Comparison of ENCODE assay signal across 7 mouse cellular contexts in genomic region chr4:129541868-129542591, GRCm38 (mm10). TPM values are rescaled to one million over a fixed set of nuclear protein-coding genes. Genes with fewer than 3 reads are reported as not detected.
DNase-seq lines count a peak whose midpoint lies in the region; ATAC-seq and TF ChIP-seq lines count a peak whose summit lies in the region.

No protein-coding gene starts in this region.

- no peak for ATAC-seq in heart, embryonic 14.5 days (ENCODE audit: insufficient number of reproducible peaks, insufficient read depth, low FRiP score, low read depth)
- no peak; the same call in 1 of the 2 replicates for ATAC-seq in limb, embryonic 11.5 days (ENCODE audit: insufficient number of reproducible peaks, low FRiP score, low TSS enrichment, low read depth)
- no peak; the same call in 1 of the 2 replicates for ATAC-seq in midbrain, embryonic 16.5 days

- H3K9ac ChIP-seq in heart, embryonic 14.5 days (ENCODE audit: low read length), result peak overlapping the region; percentile 94
- H3K9ac ChIP-seq in limb, embryonic 11.5 days (ENCODE audit: low read length), result peak overlapping the region; percentile 78
- peak overlapping the region; percentile 79 for H3K9ac ChIP-seq in midbrain, embryonic 16.5 days (ENCODE audit: low read depth, low read length)

- peaks cover 9 to 16% of the 10 kb centered on the region in 2 experiments for H3K4me1 ChIP-seq in heart, embryonic 14.5 days (ENCODE audit: control insufficient read depth in 2 of 2, insufficient read depth in 2 of 2, low read length in 2 of 2)
- peaks cover 9% of the 10 kb centered on the region for H3K4me1 ChIP-seq in limb, embryonic 11.5 days (ENCODE audit: control insufficient read depth, insufficient read depth, low read length)
- H3K4me1 ChIP-seq in midbrain, embryonic 16.5 days (ENCODE audit: control insufficient read depth, insufficient read depth, low read length), result peaks cover 7% of the 10 kb centered on the region; the same call in 1 of the 2 replicates

- peak overlapping the region; percentile 73 to 82 for H3K27ac ChIP-seq in heart, embryonic 14.5 days (replicated peaks in 1 of 2; ENCODE audit: control insufficient read depth in 1 of 2, insufficient read depth in 1 of 2, low read depth in 2 of 2, low read length in 2 of 2)
- peak overlapping the region; percentile 70 for H3K27ac ChIP-seq in limb, embryonic 11.5 days (replicated peaks; ENCODE audit: low read depth, low read length)
- H3K27ac ChIP-seq in midbrain, embryonic 16.5 days (ENCODE audit: low read length), result peak overlapping the region; percentile 68

- H3K4me2 ChIP-seq in heart, embryonic 14.5 days (ENCODE audit: low read length), result peak overlapping the region; percentile 79
- H3K4me2 ChIP-seq in limb, embryonic 11.5 days (ENCODE audit: low read depth, severe bottlenecking), result peak overlapping the region; percentile 77
- H3K4me2 ChIP-seq in midbrain, embryonic 16.5 days (ENCODE audit: low read length), result peak overlapping the region; percentile 75

- peak; percentile 93 for DNase-seq in ES-CJ7 (ENCODE audit: low read depth, low spot score)
- DNase-seq in cerebellum, adult 9-11 months, result peak; percentile 49
- peak; percentile 45 for DNase-seq in limb, embryonic 11.5 days (ENCODE audit: low spot score)
- DNase-seq in thymus, postnatal 14 days, result peak; percentile 67

- no peaks in the 10 kb centered on the region for H3K27me3 ChIP-seq in C2C12 (ENCODE audit: control insufficient read depth, insufficient read depth, insufficient read length)
- H3K27me3 ChIP-seq in heart, embryonic 14.5 days (ENCODE audit: control insufficient read depth, insufficient read depth, low read length), result no peaks in the 10 kb centered on the region
- H3K27me3 ChIP-seq in limb, embryonic 11.5 days (ENCODE audit: control insufficient read depth, insufficient read depth, low read length), result no peaks in the 10 kb centered on the region
- H3K27me3 ChIP-seq in midbrain, embryonic 16.5 days (ENCODE audit: control insufficient read depth, insufficient read depth, low read depth, low read length), result no peaks in the 10 kb centered on the region

- TF ChIP-seq CTCF in C2C12 (IDR thresholded peaks at IDR 0.05; ENCODE audit: control insufficient read depth, insufficient read depth, insufficient read length), result no peak

- H3K4me3 ChIP-seq in C2C12 (ENCODE audit: insufficient read depth, poor library complexity, severe bottlenecking), result peak overlapping the region; percentile 95
- peak overlapping the region; percentile 86 to 99 for H3K4me3 ChIP-seq in heart, embryonic 14.5 days (ENCODE audit: control insufficient read depth in 1 of 2, insufficient read depth in 1 of 2, low read depth in 1 of 2, low read length in 2 of 2)
- H3K4me3 ChIP-seq in limb, embryonic 11.5 days (ENCODE audit: low read depth, low read length), result peak overlapping the region; percentile 83
- H3K4me3 ChIP-seq in midbrain, embryonic 16.5 days (ENCODE audit: low read depth, low read length), result peak overlapping the region; percentile 71

- peaks cover 44% of the 10 kb centered on the region for H3K79me3 ChIP-seq in C2C12 (ENCODE audit: low read depth)

- peak overlapping the region; percentile 64 for H3ac ChIP-seq in C2C12 (ENCODE audit: control insufficient read depth, insufficient read length, low read depth)

- H3K9me3 ChIP-seq in heart, embryonic 14.5 days (ENCODE audit: control insufficient read depth, low read length), result no peaks in the 10 kb centered on the region
- H3K9me3 ChIP-seq in limb, embryonic 11.5 days (ENCODE audit: control insufficient read depth, low read length), result no peaks in the 10 kb centered on the region
- no peaks in the 10 kb centered on the region for H3K9me3 ChIP-seq in midbrain, embryonic 16.5 days (replicated peaks; ENCODE audit: control insufficient read depth, low read length, poor library complexity, severe bottlenecking)

- H3K79me2 ChIP-seq in C2C12 (ENCODE audit: control insufficient read depth, insufficient read depth), result peaks cover 54% of the 10 kb centered on the region

- WGBS in heart, embryonic 14.5 days, result 1% methylated on average over 30 of the region's 30 CpGs
- WGBS in limb, embryonic 11.5 days, result under 1% methylated on average over 30 of the region's 30 CpGs
- WGBS in midbrain, embryonic 16.5 days, result under 1% methylated on average over 30 of the region's 30 CpGs

- peaks cover 3% of the 10 kb centered on the region for H3K36me3 ChIP-seq in C2C12 (ENCODE audit: control insufficient read depth, insufficient read depth)
- 0 out of 2 replicates have a peak, but pooled peaks cover 14% of the 10 kb centered on the region for H3K36me3 ChIP-seq in heart, embryonic 14.5 days (ENCODE audit: control insufficient read depth, insufficient read depth, low read length)
- peaks cover 4% of the 10 kb centered on the region; the same call in 1 of the 2 replicates for H3K36me3 ChIP-seq in limb, embryonic 11.5 days (ENCODE audit: control insufficient read depth, insufficient read depth, low read length)
- no peaks in the 10 kb centered on the region for H3K36me3 ChIP-seq in midbrain, embryonic 16.5 days (ENCODE audit: control insufficient read depth, insufficient read depth, low read length)

TF ChIP-seq in C2C12, 6 proteins besides CTCF, POLR2A, EP300 and RAD21:
- TF ChIP-seq CEBPB (IDR thresholded peaks at IDR 0.05; ENCODE audit: low read depth) (no peak), FOSL1 (IDR thresholded peaks at IDR 0.05; ENCODE audit: insufficient read depth, low read length, poor library complexity, severe bottlenecking) (no peak), MYOD1 (IDR thresholded peaks at IDR 0.05; ENCODE audit: control insufficient read depth, insufficient read length, low read depth) (no peak), USF1 (IDR thresholded peaks at IDR 0.05; ENCODE audit: low read depth) (no peak), MYOG (IDR thresholded peaks at IDR 0.05; ENCODE audit: control insufficient read depth, extremely low read depth, insufficient read length) (no peak), MAX (IDR thresholded peaks at IDR 0.05) (no peak)

RNA-seq across cellular contexts. Expression of gene Hdac1, which starts 0.5 kb away (rescaled TPM):
- 96.7 TPM for polyA plus RNA-seq in C2C12 (2012; fragmentation: generic; extraction: Trizol)
- 123 and 124 TPM in 2 replicates for polyA plus RNA-seq in heart, embryonic 14.5 days (2014; fragmentation: Nextera tagmentation; extraction: Ambion mirVana)
- polyA plus RNA-seq in limb, embryonic 11.5 days (2014; fragmentation: Nextera tagmentation; extraction: Ambion mirVana), result 299 and 309 TPM in 2 replicates
- polyA plus RNA-seq in midbrain, embryonic 16.5 days (2015; fragmentation: Nextera tagmentation; extraction: Ambion mirVana), result 74.7 and 83.2 TPM in 2 replicates

RNA-seq across cellular contexts. Expression of gene Marcksl1, which starts 28.6 kb away (rescaled TPM):
- polyA plus RNA-seq in C2C12 (2012; fragmentation: generic; extraction: Trizol), result 148 TPM
- polyA plus RNA-seq in heart, embryonic 14.5 days (2014; fragmentation: Nextera tagmentation; extraction: Ambion mirVana), result 301 and 313 TPM in 2 replicates
- 1,590 and 1,591 TPM in 2 replicates for polyA plus RNA-seq in limb, embryonic 11.5 days (2014; fragmentation: Nextera tagmentation; extraction: Ambion mirVana)
- polyA plus RNA-seq in midbrain, embryonic 16.5 days (2015; fragmentation: Nextera tagmentation; extraction: Ambion mirVana), result 1,543 and 1,683 TPM in 2 replicates

RNA-seq across cellular contexts. Expression of gene Lck, which starts 31.4 kb away (rescaled TPM):
- polyA plus RNA-seq in C2C12 (2012; fragmentation: generic; extraction: Trizol), result 1.5 TPM
- 2.6 and 3.2 TPM in 2 replicates for polyA plus RNA-seq in heart, embryonic 14.5 days (2014; fragmentation: Nextera tagmentation; extraction: Ambion mirVana)
- polyA plus RNA-seq in limb, embryonic 11.5 days (2014; fragmentation: Nextera tagmentation; extraction: Ambion mirVana), result 10.7 and 12.1 TPM in 2 replicates
- polyA plus RNA-seq in midbrain, embryonic 16.5 days (2015; fragmentation: Nextera tagmentation; extraction: Ambion mirVana), result 15.4 and 16.2 TPM in 2 replicates

RNA-seq across cellular contexts. Expression of gene Fam167b, which starts 36.3 kb away (rescaled TPM):
- 0.27 TPM for polyA plus RNA-seq in C2C12 (2012; fragmentation: generic; extraction: Trizol)
- polyA plus RNA-seq in heart, embryonic 14.5 days (2014; fragmentation: Nextera tagmentation; extraction: Ambion mirVana), result 5.3 and 5.6 TPM in 2 replicates
- 3.5 and 4.3 TPM in 2 replicates for polyA plus RNA-seq in limb, embryonic 11.5 days (2014; fragmentation: Nextera tagmentation; extraction: Ambion mirVana)
- polyA plus RNA-seq in midbrain, embryonic 16.5 days (2015; fragmentation: Nextera tagmentation; extraction: Ambion mirVana), result 0.26 TPM in 1 of 2 replicates, not detected in the other

RNA-seq across cellular contexts. Expression of gene Fam229a, which starts 51.0 kb away (rescaled TPM):
- not detected for polyA plus RNA-seq in C2C12 (2012; fragmentation: generic; extraction: Trizol)
- polyA plus RNA-seq in heart, embryonic 14.5 days (2014; fragmentation: Nextera tagmentation; extraction: Ambion mirVana), result not detected in 2 replicates
- not detected in 2 replicates for polyA plus RNA-seq in limb, embryonic 11.5 days (2014; fragmentation: Nextera tagmentation; extraction: Ambion mirVana)
- polyA plus RNA-seq in midbrain, embryonic 16.5 days (2015; fragmentation: Nextera tagmentation; extraction: Ambion mirVana), result 0.56 and 0.94 TPM in 2 replicates
